Mouse (Mus musculus): Measurements from ENCODE around the gene Ino80e. TPM values are rescaled to one million over a fixed set of nuclear protein-coding genes. Genes with fewer than 3 reads are reported as not detected.

Gene Ino80e
- 10 to 100 TPM; 83.5 to 86.5 TPM for polyA plus RNA-seq (2017; shearing (Covaris generic))

GRCm38 (mm10) chr7:126862147-126862784, at the start of gene Ino80e:
Ino80e (minus strand) TSS chr7:126862377.

GRCm38 (mm10) chr7:126884286-126885164, 22.3 kb upstream of the Ino80e start, which contains the start of gene Taok2:
Taok2 (minus strand) TSS chr7:126884703.

GRCm38 (mm10) chr7:126861429-126862130, 597 bp downstream of the Ino80e start, which contains the start of gene Hirip3:
Hirip3 (plus strand) TSS chr7:126861972.

GRCm38 (mm10) chr7:126847116-126847420, 15.1 kb downstream of the Ino80e start, which contains the start of gene Doc2a:
Doc2a (plus strand) TSS chr7:126847416.

GRCm38 (mm10) chr7:126831539-126831938, 30.6 kb downstream of the Ino80e start, which contains the start of gene 4930451I11Rik:
4930451I11Rik (minus strand) TSS chr7:126831639.

Other genes with a start within 250 kb of the Ino80e start
- 1 to 10 TPM in 1 of 2 experiments, not detected in 1; 1.3 TPM for gene Nupr1, start 231.5 kb downstream of the Ino80e start, polyA plus RNA-seq (2017; shearing (Covaris generic))
- gene Sgf29, start 213.1 kb downstream of the Ino80e start, polyA plus RNA-seq (2017; shearing (Covaris generic)) = 10 to 100 TPM; 83.9 to 89.3 TPM
- 1 to 10 TPM in 1 of 2 experiments, under 1 TPM in 1; 0.76 to 1.8 TPM for gene Sult1a1, start 185.9 kb downstream of the Ino80e start, polyA plus RNA-seq (2017; shearing (Covaris generic))
- 100 to 1,000 TPM; 111 to 133 TPM for gene Bola2, start 167.0 kb downstream of the Ino80e start, polyA plus RNA-seq (2017; shearing (Covaris generic))
- gene Slx1b, start 166.6 kb downstream of the Ino80e start, polyA plus RNA-seq (2017; shearing (Covaris generic)) = 10 to 100 TPM in 1 of 2 experiments, 1 to 10 TPM in 1; 7.1 to 13.5 TPM
- gene Coro1a, start 154.6 kb downstream of the Ino80e start, polyA plus RNA-seq (2017; shearing (Covaris generic)) = 1,000 to 10,000 TPM; 3,096 to 3,488 TPM
- 10 to 100 TPM; 30.7 to 33.6 TPM for gene Mapk3, start 102.8 kb downstream of the Ino80e start, polyA plus RNA-seq (2017; shearing (Covaris generic))
- 1 to 10 TPM in 1 of 2 experiments, under 1 TPM in 1; 0.94 to 3.4 TPM for gene Gdpd3, start 96.0 kb downstream of the Ino80e start, polyA plus RNA-seq (2017; shearing (Covaris generic))
- 100 to 1,000 TPM; 529 to 591 TPM for gene Ypel3, start 85.4 kb downstream of the Ino80e start, polyA plus RNA-seq (2017; shearing (Covaris generic))
- gene Tbx6, start 80.9 kb downstream of the Ino80e start, polyA plus RNA-seq (2017; shearing (Covaris generic)) = 1 to 10 TPM; 1.9 to 4.1 TPM
- gene Ppp4c, start 69.9 kb downstream of the Ino80e start, polyA plus RNA-seq (2017; shearing (Covaris generic)) = 100 to 1,000 TPM; 387 to 443 TPM
- not detected for gene Fam57b, start 64.7 kb downstream of the Ino80e start, polyA plus RNA-seq (2017; shearing (Covaris generic))
- not detected for gene 4930451I11Rik, start 30.7 kb downstream of the Ino80e start, polyA plus RNA-seq (2017; shearing (Covaris generic))
- gene Doc2a, start 15.0 kb downstream of the Ino80e start, polyA plus RNA-seq (2017; shearing (Covaris generic)) = not detected
- 10 to 100 TPM; 10.5 to 16.6 TPM for gene Hirip3, start 405 bp downstream of the Ino80e start, polyA plus RNA-seq (2017; shearing (Covaris generic))
- gene Taok2, start 22.3 kb upstream of the Ino80e start, polyA plus RNA-seq (2017; shearing (Covaris generic)) = 10 to 100 TPM; 37.1 to 39.0 TPM
- 10 to 100 TPM; 42.2 to 49.8 TPM for gene Tmem219, start 60.5 kb upstream of the Ino80e start, polyA plus RNA-seq (2017; shearing (Covaris generic))
- gene Kctd13, start 66.5 kb upstream of the Ino80e start, polyA plus RNA-seq (2017; shearing (Covaris generic)) = 10 to 100 TPM; 32.0 to 38.0 TPM
- gene Asphd1, start 87.2 kb upstream of the Ino80e start, polyA plus RNA-seq (2017; shearing (Covaris generic)) = under 1 TPM in 1 of 2 experiments, not detected in 1; 0.21 TPM
- gene Sez6l2, start 88.2 kb upstream of the Ino80e start, polyA plus RNA-seq (2017; shearing (Covaris generic)) = under 1 TPM; 0.34 to 0.62 TPM
- 100 to 1,000 TPM; 176 to 321 TPM for gene Cdipt, start 113.5 kb upstream of the Ino80e start, polyA plus RNA-seq (2017; shearing (Covaris generic))
- gene Cdiptos, start 113.7 kb upstream of the Ino80e start, polyA plus RNA-seq (2017; shearing (Covaris generic)) = 1 to 10 TPM in 1 of 2 experiments, under 1 TPM in 1; 0.64 to 2.0 TPM
- 10 to 100 TPM; 19.5 to 57.5 TPM for gene Mvp, start 152.2 kb upstream of the Ino80e start, polyA plus RNA-seq (2017; shearing (Covaris generic))
- 1 to 10 TPM in 1 of 2 experiments, under 1 TPM in 1; 0.54 to 1.7 TPM for gene Pagr1b, start 154.1 kb upstream of the Ino80e start, polyA plus RNA-seq (2017; shearing (Covaris generic))
- 100 to 1,000 TPM in 1 of 2 experiments, 10 to 100 TPM in 1; 99.8 to 119 TPM for gene Pagr1a, start 155.0 kb upstream of the Ino80e start, polyA plus RNA-seq (2017; shearing (Covaris generic))
- 10 to 100 TPM; 31.2 to 33.4 TPM for gene Gm42742, start 158.7 kb upstream of the Ino80e start, polyA plus RNA-seq (2017; shearing (Covaris generic))
- 1 to 10 TPM; 6.4 to 8.6 TPM for gene Prrt2, start 158.8 kb upstream of the Ino80e start, polyA plus RNA-seq (2017; shearing (Covaris generic))
- 100 to 1,000 TPM; 117 to 145 TPM for gene Maz, start 164.7 kb upstream of the Ino80e start, polyA plus RNA-seq (2017; shearing (Covaris generic))
- 10 to 100 TPM; 20.0 to 37.5 TPM for gene Kif22, start 180.1 kb upstream of the Ino80e start, polyA plus RNA-seq (2017; shearing (Covaris generic))
- not detected for gene Zg16, start 225.0 kb upstream of the Ino80e start, polyA plus RNA-seq (2017; shearing (Covaris generic))
- 100 to 1,000 TPM; 267 to 384 TPM for gene AI467606, start 229.0 kb upstream of the Ino80e start, polyA plus RNA-seq (2017; shearing (Covaris generic))